Mouse (Mus musculus): ENCODE data around the gene St6gal1. TPM values are rescaled to one million over a fixed set of nuclear protein-coding genes. Genes with fewer than 3 reads are reported as not detected.

The St6gal1 gene
- total RNA-seq, 4 experiments from 2014 or later = 7.6 to 9.9 (median 8.8) TPM

GRCm38 (mm10) chr16:23298441-23298840 is 73.9 kb downstream of the St6gal1 start:
- DNase-seq (ENCODE audit: low spot score) = no peak

GRCm38 (mm10) chr16:23298911-23299310 is 74.4 kb downstream of the St6gal1 start:
- no peak for DNase-seq (ENCODE audit: low spot score)

GRCm38 (mm10) chr16:23299904-23300740 is 75.6 kb downstream of the St6gal1 start:
- DNase-seq (ENCODE audit: low spot score) = no peak

GRCm38 (mm10) chr16:23301762-23302161 is 77.2 kb downstream of the St6gal1 start:
- no peak for DNase-seq (ENCODE audit: low spot score)

DNA sequence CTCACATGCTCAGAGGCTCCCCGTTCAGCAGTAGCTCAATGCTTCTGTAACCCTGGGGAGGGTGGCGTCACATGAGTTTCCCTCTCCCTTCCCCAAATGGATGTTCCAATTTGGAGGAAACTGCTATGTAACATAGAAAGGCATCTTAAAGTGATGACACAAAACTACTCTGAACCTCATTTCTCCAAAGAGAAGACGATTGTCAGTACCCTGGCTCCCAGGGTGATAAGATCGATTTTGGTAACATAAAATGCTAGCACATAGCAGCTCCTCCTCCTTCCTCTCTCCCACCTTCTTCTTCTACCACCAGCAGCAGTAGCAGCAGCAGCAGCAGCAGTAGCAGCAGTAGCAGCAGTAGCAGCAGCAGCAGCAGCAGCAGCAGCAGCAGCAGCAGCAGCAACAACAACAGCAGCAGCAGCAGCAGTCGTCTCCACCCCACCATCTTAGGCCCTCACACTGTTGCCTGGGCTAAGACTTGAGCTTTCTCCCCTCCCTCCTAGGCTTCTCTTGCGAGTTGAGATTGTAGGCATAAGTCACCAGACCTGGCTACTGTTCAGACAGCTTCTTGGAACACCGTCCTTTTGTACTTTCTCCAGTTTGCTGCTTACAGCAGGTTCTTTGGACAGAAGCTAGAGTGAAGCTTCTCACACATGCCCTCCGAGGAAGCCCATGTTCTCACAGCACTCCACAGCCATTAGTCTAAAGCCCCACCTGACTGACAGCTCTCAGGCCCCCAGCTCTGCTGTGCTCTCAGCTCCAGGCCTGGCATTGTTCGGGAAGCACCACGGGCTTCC is 81.5 kb downstream of the St6gal1 start:
- no peak for DNase-seq (ENCODE audit: low spot score)

- no peak for DNase-seq (ENCODE audit: low spot score)
Measured at GRCm38 (mm10) chr16:23307142-23307968, 82.8 kb downstream of the St6gal1 start.

DNA sequence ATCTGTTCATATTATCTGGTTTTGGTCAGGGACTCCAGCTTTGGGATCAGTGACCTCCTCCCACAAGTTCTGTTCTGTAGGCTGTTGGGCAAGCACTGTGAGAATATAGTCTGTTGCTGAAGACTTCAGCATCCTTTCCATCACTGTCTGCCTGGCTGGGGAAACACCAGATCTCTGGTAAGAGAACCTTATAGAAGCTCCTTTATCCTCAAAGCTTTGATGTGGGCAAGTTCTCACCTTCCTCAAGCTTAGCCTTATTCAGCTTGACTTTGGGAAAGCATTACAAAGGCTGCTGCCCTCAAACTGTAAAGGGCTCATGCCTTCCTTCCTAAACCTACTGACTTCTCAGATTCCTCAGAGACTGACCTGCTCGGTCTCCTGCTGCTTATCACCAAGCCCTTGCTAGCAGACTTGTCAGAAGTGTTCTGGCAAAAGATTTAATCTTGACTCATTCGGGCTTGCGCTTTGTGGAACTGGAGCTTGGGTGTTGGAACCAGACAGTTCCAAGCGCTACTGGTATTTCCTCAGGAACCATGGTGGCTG is 83.5 kb downstream of the St6gal1 start:
- no peak for DNase-seq (ENCODE audit: low spot score)

DNA sequence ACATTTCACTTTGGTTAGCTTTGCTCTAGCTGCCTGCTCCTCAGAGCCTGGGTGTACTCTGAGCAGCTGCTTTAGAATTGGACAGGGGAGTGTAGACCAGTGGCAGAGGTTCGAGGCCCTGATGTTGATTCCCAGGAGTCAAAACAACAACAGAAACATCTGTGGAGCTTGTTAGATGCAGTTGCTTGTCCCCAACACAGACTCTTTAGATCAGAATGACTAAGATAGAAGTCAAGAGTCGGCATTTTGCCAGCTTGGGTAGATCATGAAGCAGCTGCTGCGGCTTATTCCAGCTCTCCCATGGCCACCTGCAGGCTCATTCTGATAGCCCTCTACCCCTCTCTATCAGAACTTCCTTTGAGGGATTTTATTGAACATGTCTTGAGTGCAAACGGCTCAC is 84.5 kb downstream of the St6gal1 start:
- DNase-seq (ENCODE audit: low spot score) = no peak

DNA sequence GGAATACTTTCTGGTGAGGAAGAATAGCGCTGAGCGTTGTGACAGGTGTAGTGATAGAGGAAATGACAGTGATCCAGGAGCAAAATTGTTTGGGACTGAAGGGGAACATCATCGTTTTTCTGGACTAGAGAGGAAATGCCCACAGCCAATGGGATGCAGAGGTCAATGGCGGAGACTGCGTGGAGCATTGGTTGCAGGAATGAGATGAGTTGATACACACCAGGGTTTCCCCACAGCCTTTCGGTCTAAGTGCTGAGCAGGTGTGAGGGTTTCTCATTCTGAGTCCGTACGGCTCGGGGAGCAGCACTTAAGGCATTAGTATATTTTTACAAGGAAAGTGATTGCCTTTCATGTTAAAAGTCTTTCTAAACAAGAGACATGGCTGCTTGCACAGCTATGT is 88.1 kb downstream of the St6gal1 start:
- no peak for DNase-seq (ENCODE audit: low spot score)

- peak; percentile 65 for DNase-seq (ENCODE audit: low spot score)
Measured at GRCm38 (mm10) chr16:23314790-23315189, 90.2 kb downstream of the St6gal1 start.

- DNase-seq (ENCODE audit: low spot score) = no peak
Measured at GRCm38 (mm10) chr16:23317411-23318047, 93.0 kb downstream of the St6gal1 start.

- DNase-seq (ENCODE audit: low spot score) = no peak
Measured at GRCm38 (mm10) chr16:23320025-23320424, 95.5 kb downstream of the St6gal1 start.

DNA sequence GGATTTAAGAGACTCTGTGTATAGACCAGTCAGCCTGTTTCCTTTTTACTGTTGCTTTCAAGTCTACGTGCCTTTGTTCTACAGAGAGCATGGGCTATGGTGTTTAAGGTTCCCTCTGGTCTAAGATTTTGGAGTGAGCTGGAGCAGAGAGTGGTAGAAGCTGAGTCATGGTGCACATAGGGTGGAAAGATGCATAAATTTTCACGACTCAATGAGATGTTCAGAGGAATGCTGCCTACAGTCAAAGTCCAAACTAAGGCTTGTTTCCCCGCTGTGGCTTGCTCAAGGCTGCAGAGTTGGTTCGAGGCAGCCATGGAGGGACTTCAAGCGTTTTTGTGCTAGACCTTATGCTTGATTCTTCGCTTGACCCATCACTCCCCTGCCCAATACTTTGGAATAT is 96.0 kb downstream of the St6gal1 start:
- DNase-seq (ENCODE audit: low spot score) = no peak

DNA sequence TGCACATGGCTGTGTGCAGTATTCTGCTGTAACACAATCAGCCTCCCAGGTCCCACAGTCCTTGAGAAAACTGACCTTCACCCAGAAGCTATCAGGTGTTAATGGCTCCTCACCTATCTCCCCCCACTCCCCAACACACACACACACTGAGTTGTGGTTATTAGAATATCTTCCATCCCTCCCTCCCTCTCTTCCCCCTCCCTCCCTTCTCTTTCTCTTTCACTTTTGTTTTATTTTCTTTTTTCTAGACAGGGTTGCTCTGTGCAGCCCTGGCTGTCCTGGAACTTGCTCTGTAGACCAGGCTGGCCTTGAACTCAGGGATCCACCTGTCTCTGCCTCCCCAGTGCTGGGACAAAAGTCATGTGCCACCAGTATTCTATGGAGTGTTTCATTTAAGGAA is 97.9 kb downstream of the St6gal1 start:
- DNase-seq (ENCODE audit: low spot score) = no peak

- DNase-seq (ENCODE audit: low spot score) = no peak
Measured at GRCm38 (mm10) chr16:23323915-23324314, 99.4 kb downstream of the St6gal1 start.

DNA sequence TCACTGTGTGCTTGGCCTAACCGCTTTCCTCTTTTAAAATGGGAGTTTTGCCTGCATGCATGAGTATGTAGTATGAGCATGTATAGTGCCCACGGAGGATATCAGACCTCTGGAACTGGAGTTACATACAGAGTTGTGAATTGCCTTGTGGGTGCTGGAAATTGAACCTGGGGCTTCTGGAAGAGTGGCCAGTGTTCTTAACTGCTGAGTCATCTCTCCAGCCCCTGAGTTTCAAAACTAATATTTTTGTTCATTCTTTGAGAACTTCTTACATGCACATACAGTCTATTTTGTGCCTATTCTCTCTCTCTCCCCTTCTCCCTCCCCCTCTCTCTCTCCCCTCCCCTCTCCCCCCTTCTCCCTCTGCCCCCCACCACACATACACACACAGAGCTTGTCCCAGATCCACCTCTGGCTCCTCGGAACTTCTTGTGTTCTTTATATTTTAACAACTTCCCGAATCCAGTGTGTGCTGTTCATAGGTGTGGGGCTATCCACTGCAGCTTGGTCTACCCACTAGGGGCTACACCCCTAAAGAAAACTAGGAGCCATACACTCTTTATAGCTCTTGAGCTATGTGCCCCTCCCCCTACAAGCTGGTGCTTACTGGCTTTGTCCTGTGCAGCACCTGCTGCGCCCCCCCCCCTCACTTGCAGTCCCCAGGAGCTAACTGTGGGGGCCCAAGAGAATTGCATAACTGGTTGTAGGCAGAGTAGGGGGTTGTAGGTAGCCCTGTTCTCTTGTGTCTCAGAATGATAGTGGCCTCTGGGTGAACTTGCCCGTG is 100.5 kb downstream of the St6gal1 start:
- DNase-seq (ENCODE audit: low spot score) = no peak

DNA sequence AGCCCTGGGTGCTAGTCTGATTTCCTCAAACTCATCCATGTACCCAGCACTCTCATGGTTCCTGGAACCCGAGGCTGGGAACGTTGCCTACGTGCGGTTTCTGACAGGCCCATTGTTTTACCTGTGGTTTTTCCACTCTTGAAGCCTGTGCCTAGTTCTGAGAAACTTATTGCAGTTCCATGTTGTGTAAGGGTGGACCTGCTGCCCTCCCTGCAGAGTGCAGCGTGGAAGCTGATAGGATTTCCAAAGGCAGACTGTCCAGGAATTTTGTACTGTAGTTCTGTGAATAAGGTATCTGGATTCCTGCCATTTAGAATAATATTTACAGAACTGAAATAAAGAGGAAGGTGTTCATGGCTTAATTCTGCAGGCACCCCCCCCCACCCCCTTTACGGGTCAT is 102.1 kb downstream of the St6gal1 start:
- no peak for DNase-seq (ENCODE audit: low spot score)

GRCm38 (mm10) chr16:23327266-23327665 is 102.7 kb downstream of the St6gal1 start:
- no peak for DNase-seq (ENCODE audit: low spot score)

DNA sequence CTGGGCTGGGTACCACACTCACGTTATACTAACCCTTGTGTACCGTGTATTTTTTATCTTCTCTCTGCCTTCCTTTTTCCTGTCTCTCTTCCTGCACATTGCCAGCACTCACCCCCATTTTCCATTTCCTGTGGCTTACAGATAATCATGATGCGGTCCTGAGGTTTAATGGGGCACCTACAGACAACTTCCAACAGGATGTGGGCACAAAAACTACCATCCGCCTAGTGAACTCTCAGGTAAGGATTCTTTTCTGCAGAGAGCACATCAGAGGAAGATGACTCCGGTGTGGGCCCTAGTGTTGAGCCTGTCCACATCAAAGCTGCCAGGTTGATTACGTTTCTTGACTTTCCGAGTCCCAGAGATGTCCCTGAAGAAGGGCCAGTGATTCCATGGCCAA is 103.7 kb downstream of the St6gal1 start:
- no peak for DNase-seq (ENCODE audit: low spot score)

DNA sequence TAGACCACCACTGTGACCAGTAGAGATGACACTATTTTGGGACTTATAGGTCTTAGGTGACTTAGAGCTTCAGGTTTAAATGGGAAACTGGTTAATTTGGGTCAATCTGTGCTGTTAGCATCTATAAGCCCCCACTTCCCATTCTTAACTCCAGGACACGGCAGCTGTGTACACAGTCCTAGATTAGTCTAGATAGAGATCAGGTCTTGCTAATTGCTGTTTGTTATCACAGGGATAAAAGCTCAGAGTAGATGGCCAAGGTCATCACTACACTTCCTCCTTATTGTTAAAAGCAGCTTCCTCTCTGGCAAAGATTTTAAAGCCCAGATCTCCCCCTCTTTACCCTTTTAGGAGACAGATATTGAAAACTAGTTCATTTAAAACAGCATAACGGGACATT is 107.6 kb downstream of the St6gal1 start:
- peak; percentile 41 for DNase-seq (ENCODE audit: low spot score)

All from heart, adult 8-10 months (tissue).